Comparison of ENCODE assay signal across 17 mouse cellular contexts in the genomic region with DNA sequence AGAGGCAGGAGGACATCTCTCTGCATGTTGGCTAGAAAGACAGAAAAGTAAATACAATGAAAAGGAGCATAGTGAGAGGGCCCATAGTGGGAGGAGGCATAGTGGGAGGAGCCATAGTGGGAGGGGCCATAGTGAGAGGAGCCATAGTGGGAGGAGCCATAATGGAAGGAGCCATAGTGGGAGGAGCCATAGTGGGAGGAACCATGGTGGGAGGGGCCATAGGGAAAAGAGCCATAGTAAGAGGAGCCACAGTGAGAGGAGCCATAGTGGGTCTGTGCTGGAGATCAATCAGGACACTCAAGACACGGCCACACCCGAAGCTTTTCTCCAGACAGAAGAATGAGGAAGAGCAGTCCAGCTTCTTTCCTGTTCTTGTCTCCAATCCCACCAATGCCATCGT.
"Had no signal": no experiment of that assay in that cellular context is flagged by ENCODE, and none has a peak within 500 bp of the region (broad histone marks: within the 10 kb centered on the region; RNA-seq: fewer than 3 reads in every experiment).

No protein-coding gene starts in this region.

- DNase-seq: kidney, adult 2 months; kidney, postnatal 25 days; layer of hippocampus, postnatal 36 days; liver, postnatal 0 days; lung, embryonic 14.5 days; thymus, adult 18-20 months; thymus, postnatal 36 days had no signal

- H3K9ac ChIP-seq: liver, embryonic 14.5 days; liver, postnatal 0 days; lung, embryonic 14.5 days; midbrain, embryonic 13.5 days had no signal

- ATAC-seq: liver, postnatal 0 days; lung, postnatal 0 days; midbrain, embryonic 13.5 days had no signal

- H3K4me1 ChIP-seq: midbrain, embryonic 10.5 days; midbrain, embryonic 13.5 days had no signal

- H3K36me3 ChIP-seq: midbrain, embryonic 10.5 days; midbrain, embryonic 13.5 days had no signal

- H3K4me3 ChIP-seq: layer of hippocampus, adult 2 months; left cerebral cortex, adult 2 months; megakaryocyte, embryonic 14.5 days; midbrain, embryonic 10.5 days; midbrain, embryonic 13.5 days had no signal

- H3K27ac ChIP-seq: kidney, postnatal 0 days; layer of hippocampus, adult 2 months; left cerebral cortex, adult 2 months; liver, embryonic 14.5 days; macrophage; midbrain, embryonic 10.5 days; midbrain, embryonic 13.5 days; stomach, postnatal 0 days had no signal

- H3K27me3 ChIP-seq: megakaryocyte, embryonic 14.5 days; midbrain, embryonic 13.5 days had no signal

- H3K9me3 ChIP-seq: megakaryocyte, embryonic 14.5 days; midbrain, embryonic 10.5 days; midbrain, embryonic 13.5 days had no signal

- H3K4me2 ChIP-seq: lung, embryonic 14.5 days; midbrain, embryonic 13.5 days had no signal
